Mouse (Mus musculus): ENCODE data around the gene Hist1h4f. TPM values are rescaled to one million over a fixed set of nuclear protein-coding genes. Genes with fewer than 3 reads are reported as not detected.

Gene Hist1h4f
- polyA plus RNA-seq, 1 experiment from 2014 or later: 1.3 TPM

- 0% methylated on average over 18 of the region's 18 CpGs for WGBS
- Histone ChIP-seq H3K4me1 (ENCODE audit: control insufficient read depth, insufficient read depth, low read length) (no peaks in the 10 kb centered on the region), H3K4me3 (ENCODE audit: low read depth, low read length) (peak overlapping the region; percentile 64), H3K4me2 (ENCODE audit: low read depth, low read length) (peak overlapping the region; percentile 80), H3K27ac (replicated peaks; ENCODE audit: low read depth, low read length) (peak overlapping the region; percentile 98), H3K27me3 (ENCODE audit: control insufficient read depth, insufficient read depth, low read length) (no peaks in the 10 kb centered on the region), H3K9ac (replicated peaks; ENCODE audit: low read length) (peak overlapping the region; percentile 80), H3K9me3 (replicated peaks; ENCODE audit: control insufficient read depth, low read length) (no peaks in the 10 kb centered on the region), H3K36me3 (replicated peaks; ENCODE audit: control insufficient read depth, insufficient read depth, low read depth, low read length) (no peaks in the 10 kb centered on the region)
- peak; percentile 96 for DNase-seq (ENCODE audit: low spot score)
- ATAC-seq (replicated peaks; ENCODE audit: insufficient number of reproducible peaks, low FRiP score, low TSS enrichment, low read depth): peak; percentile 76
Measured at GRCm38 (mm10) chr13:23555839-23556416, 4.5 kb upstream of the Hist1h4f start.

- Histone ChIP-seq H3K27ac (replicated peaks; ENCODE audit: low read depth, low read length) (peak overlapping the region; percentile 98), H3K9me3 (replicated peaks; ENCODE audit: control insufficient read depth, low read length) (no peaks in the 10 kb centered on the region), H3K4me3 (ENCODE audit: low read depth, low read length) (peak overlapping the region; percentile 64), H3K4me2 (ENCODE audit: low read depth, low read length) (peak overlapping the region; percentile 80), H3K9ac (replicated peaks; ENCODE audit: low read length) (peak overlapping the region; percentile 80), H3K36me3 (replicated peaks; ENCODE audit: control insufficient read depth, insufficient read depth, low read depth, low read length) (no peaks in the 10 kb centered on the region), H3K4me1 (ENCODE audit: control insufficient read depth, insufficient read depth, low read length) (no peaks in the 10 kb centered on the region), H3K27me3 (ENCODE audit: control insufficient read depth, insufficient read depth, low read length) (no peaks in the 10 kb centered on the region)
- under 1% methylated on average over 51 of the region's 54 CpGs for WGBS
- DNase-seq (ENCODE audit: low spot score): peak; percentile 94
- ATAC-seq (replicated peaks; ENCODE audit: insufficient number of reproducible peaks, low FRiP score, low TSS enrichment, low read depth): peak; percentile 88
Measured at GRCm38 (mm10) chr13:23554925-23555838, 3.7 kb upstream of the Hist1h4f start.

GRCm38 (mm10) chr13:23554393-23554792 lies 2.9 kb upstream of the Hist1h4f start:
- Histone ChIP-seq H3K27ac (replicated peaks; ENCODE audit: low read depth, low read length) (peak overlapping the region; percentile 98), H3K9me3 (replicated peaks; ENCODE audit: control insufficient read depth, low read length) (no peaks in the 10 kb centered on the region), H3K4me3 (ENCODE audit: low read depth, low read length) (peak overlapping the region; percentile 64), H3K27me3 (ENCODE audit: control insufficient read depth, insufficient read depth, low read length) (no peaks in the 10 kb centered on the region), H3K9ac (replicated peaks; ENCODE audit: low read length) (peak overlapping the region; percentile 80), H3K4me2 (ENCODE audit: low read depth, low read length) (peak overlapping the region; percentile 80), H3K36me3 (replicated peaks; ENCODE audit: control insufficient read depth, insufficient read depth, low read depth, low read length) (no peaks in the 10 kb centered on the region), H3K4me1 (ENCODE audit: control insufficient read depth, insufficient read depth, low read length) (no peaks in the 10 kb centered on the region)
- WGBS: 28% methylated on average over 9 of the region's 9 CpGs
- ATAC-seq (replicated peaks; ENCODE audit: insufficient number of reproducible peaks, low FRiP score, low TSS enrichment, low read depth) (no peak), DNase-seq (ENCODE audit: low spot score) (no peak)

- H3K4me2 ChIP-seq (ENCODE audit: low read depth, low read length): no peak within 1 kb of the TSS
- ATAC-seq (replicated peaks; ENCODE audit: insufficient number of reproducible peaks, low FRiP score, low TSS enrichment, low read depth) (no peak), DNase-seq (ENCODE audit: low spot score) (no peak)
- no peaks in the 10 kb centered on the region for H3K4me1 ChIP-seq (ENCODE audit: control insufficient read depth, insufficient read depth, low read length)
- H3K9me3 ChIP-seq (replicated peaks; ENCODE audit: control insufficient read depth, low read length): no peaks in the 10 kb centered on the region
- no peaks in the 10 kb centered on the region for H3K36me3 ChIP-seq (replicated peaks; ENCODE audit: control insufficient read depth, insufficient read depth, low read depth, low read length)
- H3K4me3 ChIP-seq (ENCODE audit: low read depth, low read length): no peak within 1 kb of the TSS
- H3K27ac ChIP-seq (replicated peaks; ENCODE audit: low read depth, low read length): peak within 1 kb of the TSS; percentile 98
- no peaks in the 10 kb centered on the region for H3K27me3 ChIP-seq (ENCODE audit: control insufficient read depth, insufficient read depth, low read length)
- H3K9ac ChIP-seq (replicated peaks; ENCODE audit: low read length): peak within 1 kb of the TSS; percentile 32; the same call in 1 of the 2 replicates
Measured at GRCm38 (mm10) chr13:23552962-23553361, 1.5 kb upstream of the Hist1h4f start, which contains the start of gene Hist1h1d. TSS of gene Hist1h1d (plus strand) at chr13:23553262.

GRCm38 (mm10) chr13:23551931-23552914 lies 775 bp upstream of the Hist1h4f start:
- Histone ChIP-seq H3K4me2 (ENCODE audit: low read depth, low read length) (peak overlapping the region; percentile 3; the same call in 1 of the 2 replicates), H3K9ac (replicated peaks; ENCODE audit: low read length) (peak overlapping the region; percentile 65), H3K9me3 (replicated peaks; ENCODE audit: control insufficient read depth, low read length) (no peaks in the 10 kb centered on the region), H3K36me3 (replicated peaks; ENCODE audit: control insufficient read depth, insufficient read depth, low read depth, low read length) (no peaks in the 10 kb centered on the region), H3K4me3 (ENCODE audit: low read depth, low read length) (peak overlapping the region; percentile 40; the same call in 1 of the 2 replicates), H3K27me3 (ENCODE audit: control insufficient read depth, insufficient read depth, low read length) (no peaks in the 10 kb centered on the region), H3K27ac (replicated peaks; ENCODE audit: low read depth, low read length) (peak overlapping the region; percentile 92), H3K4me1 (ENCODE audit: control insufficient read depth, insufficient read depth, low read length) (no peaks in the 10 kb centered on the region)
- peak; percentile 33 for DNase-seq (ENCODE audit: low spot score)
- ATAC-seq (replicated peaks; ENCODE audit: insufficient number of reproducible peaks, low FRiP score, low TSS enrichment, low read depth): no peak
- whole genome bisulfite sequencing: 61% methylated on average over 8 of the region's 8 CpGs

GRCm38 (mm10) chr13:23550761-23551145 lies 695 bp downstream of the Hist1h4f start:
- no peaks in the 10 kb centered on the region for H3K27me3 ChIP-seq (ENCODE audit: control insufficient read depth, insufficient read depth, low read length)
- no peaks in the 10 kb centered on the region for H3K36me3 ChIP-seq (replicated peaks; ENCODE audit: control insufficient read depth, insufficient read depth, low read depth, low read length)
- H3K4me1 ChIP-seq (ENCODE audit: control insufficient read depth, insufficient read depth, low read length): no peaks in the 10 kb centered on the region
- H3K4me3 ChIP-seq (ENCODE audit: low read depth, low read length): peak overlapping the region; percentile 40
- peak overlapping the region; percentile 50 for H3K4me2 ChIP-seq (ENCODE audit: low read depth, low read length)
- ATAC-seq (replicated peaks; ENCODE audit: insufficient number of reproducible peaks, low FRiP score, low TSS enrichment, low read depth) (no peak), DNase-seq (ENCODE audit: low spot score) (peak; percentile 72)
- peak overlapping the region; percentile 65 for H3K9ac ChIP-seq (replicated peaks; ENCODE audit: low read length)
- H3K27ac ChIP-seq (replicated peaks; ENCODE audit: low read depth, low read length): peak overlapping the region; percentile 92
- no peaks in the 10 kb centered on the region for H3K9me3 ChIP-seq (replicated peaks; ENCODE audit: control insufficient read depth, low read length)
- 6% methylated on average over 3 of the region's 3 CpGs for WGBS

- WGBS: 86% methylated on average over 5 of the region's 5 CpGs
- Histone ChIP-seq H3K4me1 (ENCODE audit: control insufficient read depth, insufficient read depth, low read length) (no peaks in the 10 kb centered on the region), H3K4me2 (ENCODE audit: low read depth, low read length) (no peak overlapping the region), H3K9ac (replicated peaks; ENCODE audit: low read length) (no peak overlapping the region), H3K27ac (replicated peaks; ENCODE audit: low read depth, low read length) (no peak overlapping the region), H3K27me3 (ENCODE audit: control insufficient read depth, insufficient read depth, low read length) (no peaks in the 10 kb centered on the region), H3K4me3 (ENCODE audit: low read depth, low read length) (no peak overlapping the region), H3K36me3 (replicated peaks; ENCODE audit: control insufficient read depth, insufficient read depth, low read depth, low read length) (no peaks in the 10 kb centered on the region), H3K9me3 (replicated peaks; ENCODE audit: control insufficient read depth, low read length) (no peaks in the 10 kb centered on the region)
- no peak for DNase-seq (ENCODE audit: low spot score)
- ATAC-seq (replicated peaks; ENCODE audit: insufficient number of reproducible peaks, low FRiP score, low TSS enrichment, low read depth): no peak
Measured at GRCm38 (mm10) chr13:23546694-23547093, 4.8 kb downstream of the Hist1h4f start.
